Mouse (Mus musculus): ENCODE data around the gene Brca2.

Gene Brca2

GRCm38 (mm10) chr5:150598202-150599119 is 76.0 kb downstream of the Brca2 start:
- DNase-seq (ENCODE audit: low read depth, low spot score) = no peak

- DNase-seq (ENCODE audit: low read depth, low spot score) = no peak
These were observed 77.2 kb downstream of the Brca2 start for GRCm38 (mm10) chr5:150599301-150600294.

- DNase-seq (ENCODE audit: low read depth, low spot score) = no peak
These were observed 78.4 kb downstream of the Brca2 start for GRCm38 (mm10) chr5:150600554-150601440.

GRCm38 (mm10) chr5:150601441-150602230 is 79.2 kb downstream of the Brca2 start:
- DNase-seq (ENCODE audit: low read depth, low spot score) = no peak

- no peak for DNase-seq (ENCODE audit: low read depth, low spot score)
These were observed 83.7 kb downstream of the Brca2 start for GRCm38 (mm10) chr5:150606131-150606530.

- DNase-seq (ENCODE audit: low read depth, low spot score) = no peak
These were observed 85.2 kb downstream of the Brca2 start for GRCm38 (mm10) chr5:150607631-150608030.

- no peak for DNase-seq (ENCODE audit: low read depth, low spot score)
These were observed 88.7 kb downstream of the Brca2 start for GRCm38 (mm10) chr5:150611136-150611535.

- DNase-seq (ENCODE audit: low read depth, low spot score) = no peak
These were observed 89.3 kb downstream of the Brca2 start for GRCm38 (mm10) chr5:150611697-150612096.

GRCm38 (mm10) chr5:150614054-150614453 is 91.6 kb downstream of the Brca2 start:
- no peak for DNase-seq (ENCODE audit: low read depth, low spot score)

GRCm38 (mm10) chr5:150616216-150616615 is 93.8 kb downstream of the Brca2 start:
- DNase-seq (ENCODE audit: low read depth, low spot score) = no peak

- DNase-seq (ENCODE audit: low read depth, low spot score) = no peak
These were observed 94.3 kb downstream of the Brca2 start for GRCm38 (mm10) chr5:150616731-150617130.

- no peak for DNase-seq (ENCODE audit: low read depth, low spot score)
These were observed 96.3 kb downstream of the Brca2 start for GRCm38 (mm10) chr5:150618599-150619355.

Data from A20 (cell line).